Mouse (Mus musculus) ES-E14 (cell line): ENCODE measurements around the gene Rad51b.

Experiments
- MAFK ChIP-seq: IDR thresholded peaks from 2 replicates; pipeline ENCODE4 v1.6.1; 2014; ENCODE audit warnings: mild to moderate bottlenecking, low read depth, low read length, inconsistent platforms; ENCODE audit not compliant: insufficient read depth
- ZNF384 ChIP-seq: IDR thresholded peaks from 2 replicates; pipeline ENCODE4 v1.6.1; 2012; ENCODE audit warnings: low read depth, low read length, inconsistent platforms

DNA sequence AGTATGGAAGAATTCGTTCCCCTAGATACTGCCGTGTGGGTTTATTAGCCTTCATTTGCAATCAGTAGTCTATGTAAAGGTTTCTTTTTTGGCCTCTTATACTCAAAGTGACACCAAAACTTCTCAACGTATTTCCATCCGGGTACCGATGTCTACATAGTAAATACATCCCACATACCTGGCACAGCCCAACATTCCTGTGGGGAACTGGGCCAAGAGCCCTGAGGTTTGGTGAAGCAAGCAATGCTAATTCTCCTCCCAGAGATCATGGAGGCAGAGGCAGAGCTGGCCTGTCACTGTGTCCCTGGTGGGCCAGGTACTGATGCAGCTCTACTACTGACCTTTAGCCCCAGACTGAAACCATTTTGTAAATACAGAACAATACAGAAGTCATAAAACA, 512.4 kb downstream of the Rad51b start:
- TF ChIP-seq ZNF384 (no peak), MAFK (no peak)
